21 mouse cellular contexts compared by ENCODE assay signal in the genomic region with DNA sequence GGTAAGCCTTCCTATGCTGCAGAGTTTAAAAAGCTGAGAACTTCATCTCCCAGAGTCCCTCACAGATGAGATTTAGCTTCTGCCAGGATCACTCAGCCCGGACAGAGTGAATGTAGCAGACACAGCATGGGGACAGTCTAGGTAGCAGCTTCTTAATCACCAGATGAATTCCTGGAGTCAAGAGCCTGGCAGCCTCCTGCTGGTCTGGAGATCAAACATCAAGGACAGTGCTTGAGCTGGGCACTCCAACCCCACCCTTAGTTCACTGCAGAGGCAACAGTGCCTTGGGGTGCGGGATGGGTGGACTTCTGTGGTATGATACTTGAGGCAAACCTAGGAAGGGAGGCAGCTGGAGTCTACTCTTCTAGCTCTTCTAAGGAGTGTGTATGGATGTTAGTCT. TPM values are rescaled to one million over a fixed set of nuclear protein-coding genes. Genes with fewer than 3 reads are reported as not detected.
DNase-seq lines count a peak whose midpoint lies in the region; ATAC-seq and TF ChIP-seq lines count a peak whose summit lies in the region.
"Had no signal": no experiment of that assay in that cellular context is flagged by ENCODE, and none has a peak within 500 bp of the region (broad histone marks: within the 10 kb centered on the region; RNA-seq: fewer than 3 reads in every experiment).

No protein-coding gene starts in this region.

- no peak overlapping the region for H3K4me2 ChIP-seq in forebrain, embryonic 12.5 days
- H3K4me2 ChIP-seq: forebrain, embryonic 15.5 days; heart, embryonic 12.5 days; heart, embryonic 15.5 days; hindbrain, embryonic 13.5 days; intestine, embryonic 15.5 days had no signal

- no peak overlapping the region for H3K9ac ChIP-seq in forebrain, embryonic 12.5 days
- H3K9ac ChIP-seq: forebrain, embryonic 15.5 days; heart, embryonic 12.5 days; heart, embryonic 15.5 days; hindbrain, embryonic 13.5 days; intestine, embryonic 15.5 days had no signal

- no peaks in the 10 kb centered on the region for H3K9me3 ChIP-seq in forebrain, embryonic 12.5 days
- H3K9me3 ChIP-seq: forebrain, embryonic 15.5 days; heart, embryonic 12.5 days; heart, embryonic 15.5 days; hindbrain, embryonic 10.5 days; hindbrain, embryonic 13.5 days; intestine, embryonic 15.5 days had no signal

- no peaks in the 10 kb centered on the region for H3K27me3 ChIP-seq in forebrain, embryonic 12.5 days
- H3K27me3 ChIP-seq: forebrain, embryonic 15.5 days; heart, embryonic 12.5 days; heart, embryonic 15.5 days; hindbrain, embryonic 13.5 days; intestine, embryonic 15.5 days had no signal

- no peak for TF ChIP-seq CTCF in lung, adult 2 months (IDR thresholded peaks at IDR 0.05; ENCODE audit: insufficient read depth, low read length)

- no peak overlapping the region for H3K27ac ChIP-seq in forebrain, embryonic 12.5 days
- H3K27ac ChIP-seq: forebrain, embryonic 15.5 days; heart, embryonic 15.5 days; hindbrain, embryonic 10.5 days; hindbrain, embryonic 13.5 days; intestine, embryonic 15.5 days had no signal

- peak; percentile 15 for DNase-seq in adrenal gland, postnatal 14 days
- DNase-seq in adrenal gland, adult 18-20 months (ENCODE audit: low spot score in 2 of 2): no peak
- peak; percentile 7 for DNase-seq in lung, postnatal 36 days
- no peak for DNase-seq in lung, adult 2 months
- peak; percentile 67 for DNase-seq in ZHBTc4 (ENCODE audit: low read depth, low spot score)
- DNase-seq: cerebellum, adult 18-20 months; cerebellum, adult 9-10 months; gastrocnemius, postnatal 25 days; heart, adult 18-20 months; heart, postnatal 10 days; heart, postnatal 36 days; kidney, adult 11 months had no signal

- TF ChIP-seq POLR2A in lung, adult 2 months (IDR thresholded peaks at IDR 0.05; ENCODE audit: borderline replicate concordance, extremely low read depth, low read depth, low read length): no peak

- no peak overlapping the region for H3K4me3 ChIP-seq in lung, adult 2 months (replicated peaks; ENCODE audit: extremely low read depth, low read depth, low read length)
- H3K4me3 ChIP-seq in forebrain, embryonic 12.5 days (replicated peaks): no peak overlapping the region
- H3K4me3 ChIP-seq: forebrain, embryonic 15.5 days; heart, embryonic 12.5 days; heart, embryonic 15.5 days; hindbrain, embryonic 10.5 days; hindbrain, embryonic 13.5 days; intestine, embryonic 15.5 days had no signal

- 61% methylated on average over 2 of the region's 2 CpGs for WGBS in lung, adult 2 months
- 71% methylated on average over 2 of the region's 2 CpGs for WGBS in forebrain, embryonic 12.5 days

- H3K4me1 ChIP-seq in lung, adult 2 months (ENCODE audit: control insufficient read depth, insufficient read depth, low read length): no peaks in the 10 kb centered on the region
- H3K4me1 ChIP-seq in forebrain, embryonic 12.5 days: peaks cover 4% of the 10 kb centered on the region
- H3K4me1 ChIP-seq: forebrain, embryonic 15.5 days; heart, embryonic 12.5 days; intestine, embryonic 15.5 days had no signal

- no peak for ATAC-seq in forebrain, embryonic 12.5 days (ENCODE audit: low FRiP score)
- ATAC-seq: CD4-positive, CD25-positive, alpha-beta regulatory T cell, adult 4 months; forebrain, embryonic 15.5 days; hindbrain, embryonic 16.5 days; intestine, embryonic 15.5 days had no signal

- peaks cover 31% of the 10 kb centered on the region for H3K36me3 ChIP-seq in forebrain, embryonic 12.5 days (replicated peaks)
- H3K36me3 ChIP-seq: heart, embryonic 15.5 days had no signal

RNA-seq across cellular contexts. Expression of a gene that starts 20.0 kb away (rescaled TPM):
- 0.11 and 0.22 TPM in 2 replicates for total RNA-seq in adrenal gland, postnatal 14 days (2021)
- total RNA-seq in adrenal gland, adult 18-20 months (2021): under 1 TPM; 0.23 to 0.32 TPM
- 0.02 and 0.05 TPM in 2 replicates for polyA plus RNA-seq in lung, adult 2 months (2012; rRNA removed)
- polyA plus RNA-seq in forebrain, embryonic 12.5 days (2016; fragmentation: Nextera tagmentation; extraction: Ambion mirVana): 0.18 TPM in 2 replicates
- total RNA-seq: heart, adult 18-20 months; heart, postnatal 36 days had no signal
- polyA plus RNA-seq: CD4-positive, CD25-positive, alpha-beta regulatory T cell, adult 4 months had no signal

Comparison
In these comparisons a context has a peak if more than half of its experiments do, and no peak if none do; other contexts are left out.
1. DNase-seq: peak in adrenal gland, postnatal 14 days (single experiment), lung, postnatal 36 days (single experiment) and ZHBTc4 (single experiment); none in adrenal gland, adult 18-20 months (0 of 2) and lung, adult 2 months (single experiment).